Mouse (Mus musculus) frontal cortex, postnatal 14 days (tissue): Measurements from ENCODE around the gene Gm3488.
"Not testable (repeated sequence)": the region's sequence is repeated elsewhere in the genome, so short reads cannot be mapped to it uniquely, and the experiment has no call there.

Experiments used
- DNase-seq, 2 experiments: peaks; one replicate each; pipeline ENCODE4 v3.0.0; 2022; ENCODE audit warnings: low spot score in 2 of 2

Gm3488 gene

GRCm38 (mm10) chr14:5501374-5501773 is at the start of gene Gm3488:
Gene Gm3488, plus strand, starts transcription at chr14:5501674.
- DNase-seq, result not testable (repeated sequence)

- DNase-seq, result not testable (repeated sequence)
Observed at GRCm38 (mm10) chr14:5455367-5455766, 46.1 kb upstream of the Gm3488 start, which contains the start of gene Gm3194. Gene Gm3194, minus strand, starts transcription at chr14:5455467.

GRCm38 (mm10) chr14:5460469-5460868 is 41.0 kb upstream of the Gm3488 start:
- DNase-seq, result not testable (repeated sequence)

GRCm38 (mm10) chr14:5477730-5478129 is 23.7 kb upstream of the Gm3488 start, which contains the start of gene Gm8246:
Gene Gm8246, minus strand, starts transcription at chr14:5477830.
- not testable (repeated sequence) for DNase-seq

GRCm38 (mm10) chr14:5483907-5484306 is 17.6 kb upstream of the Gm3488 start, which contains the start of gene Gm3187:
Gene Gm3187, plus strand, starts transcription at chr14:5484207.
- not testable (repeated sequence) for DNase-seq

- DNase-seq, result not testable (repeated sequence)
Observed at GRCm38 (mm10) chr14:5538196-5538595, 36.7 kb downstream of the Gm3488 start, which contains the start of gene Gm3532. Gene Gm3532, plus strand, starts transcription at chr14:5538496.
